Mouse (Mus musculus) ES-E14 (cell line): ENCODE results near the gene Gm20532. TPM values are rescaled to one million over a fixed set of nuclear protein-coding genes. Genes with fewer than 3 reads are reported as not detected.

Experiments
- DNase-seq: peaks from one replicate; pipeline ENCODE4 v3.0.0-alpha.2; 2013; ENCODE audit warnings: low read depth, low spot score
- H3K27ac ChIP-seq: 2 replicates; pipeline ENCODE4 v1.5.1; 2012; ENCODE audit warnings: low read depth, mild to moderate bottlenecking, low read length, moderate library complexity, mixed read lengths; ENCODE audit not compliant: poor library complexity, insufficient read depth, severe bottlenecking
- H3K36me3 ChIP-seq: 2 replicates; pipeline ENCODE4 v1.6.1; 2012; ENCODE audit warnings: mild to moderate bottlenecking, low read length, moderate library complexity, mixed read lengths; ENCODE audit not compliant: control insufficient read depth, poor library complexity, insufficient read depth, severe bottlenecking
- H3K4me1 ChIP-seq, 2 experiments: fragments of 150-350 bp in 1 of 2; sonication (generic) in 1 of 2; 2 replicates each; pipeline ENCODE4 v1.6.1; 2012; ENCODE audit warnings: low read length in 2 of 2, mild to moderate bottlenecking in 1 of 2, mixed read lengths in 1 of 2; ENCODE audit not compliant: control insufficient read depth in 2 of 2, insufficient read depth in 2 of 2, poor library complexity in 1 of 2
- H3K4me3 ChIP-seq, 2 experiments: fragments of 150-350 bp in 1 of 2; sonication (generic) in 1 of 2; 2 replicates each; pipeline ENCODE4 v1.5.1; 2012; ENCODE audit warnings: low read length in 2 of 2, low read depth in 1 of 2, mild to moderate bottlenecking in 1 of 2, mixed read lengths in 1 of 2; ENCODE audit not compliant: insufficient read depth in 1 of 2, poor library complexity in 1 of 2, severe bottlenecking in 1 of 2
- H3K9ac ChIP-seq: 2 replicates; pipeline ENCODE4 v1.6.1; 2012; ENCODE audit warnings: low read depth, mild to moderate bottlenecking, low read length, mixed read lengths; ENCODE audit not compliant: poor library complexity, insufficient read depth, severe bottlenecking
- H3K9me3 ChIP-seq: fragments of 150-350 bp; sonication (generic); 2 replicates; pipeline ENCODE4 v1.6.1; 2012; ENCODE audit warnings: low read depth, mild to moderate bottlenecking, low read length; ENCODE audit not compliant: control insufficient read depth, insufficient read depth
- CHD2 ChIP-seq: IDR thresholded peaks from 2 replicates; pipeline ENCODE4 v1.6.1; 2014; ENCODE audit warnings: mild to moderate bottlenecking, low read depth, low read length, inconsistent platforms
- HCFC1 ChIP-seq: IDR thresholded peaks from 2 replicates; pipeline ENCODE4 v1.6.1; 2012; ENCODE audit warnings: low read length, inconsistent platforms, borderline replicate concordance; ENCODE audit not compliant: insufficient read depth
- MAFK ChIP-seq: IDR thresholded peaks from 2 replicates; pipeline ENCODE4 v1.6.1; 2014; ENCODE audit warnings: mild to moderate bottlenecking, low read depth, low read length, inconsistent platforms; ENCODE audit not compliant: insufficient read depth
- ZC3H11A ChIP-seq: IDR thresholded peaks from 2 replicates; pipeline ENCODE4 v1.6.1; 2012; ENCODE audit warnings: low read depth, mild to moderate bottlenecking, inconsistent platforms, low read length, borderline replicate concordance
- ZNF384 ChIP-seq: IDR thresholded peaks from 2 replicates; pipeline ENCODE4 v1.6.1; 2012; ENCODE audit warnings: low read depth, low read length, inconsistent platforms
- in situ Hi-C, 2 experiments: fragments of 600-800 bp; cut with MboI; formaldehyde crosslinking; loops; one replicate each; pipeline ENCODE4 v1.15.1; 2025; ENCODE audit warnings: low sequenced_read_pairs in 2 of 2, inconsistent platforms in 1 of 2; ENCODE audit not compliant: unreplicated experiment in 2 of 2
- total RNA-seq: library from RNA; depleted of rRNA; stranded (reverse); fragments of 300-350 nt; gene quantifications from 2 replicates; pipeline ENCODE4 v1.2.3, GENCODE M21; 2012

Gm20532 gene
- total RNA-seq, 1 experiment, result not detected

DNA sequence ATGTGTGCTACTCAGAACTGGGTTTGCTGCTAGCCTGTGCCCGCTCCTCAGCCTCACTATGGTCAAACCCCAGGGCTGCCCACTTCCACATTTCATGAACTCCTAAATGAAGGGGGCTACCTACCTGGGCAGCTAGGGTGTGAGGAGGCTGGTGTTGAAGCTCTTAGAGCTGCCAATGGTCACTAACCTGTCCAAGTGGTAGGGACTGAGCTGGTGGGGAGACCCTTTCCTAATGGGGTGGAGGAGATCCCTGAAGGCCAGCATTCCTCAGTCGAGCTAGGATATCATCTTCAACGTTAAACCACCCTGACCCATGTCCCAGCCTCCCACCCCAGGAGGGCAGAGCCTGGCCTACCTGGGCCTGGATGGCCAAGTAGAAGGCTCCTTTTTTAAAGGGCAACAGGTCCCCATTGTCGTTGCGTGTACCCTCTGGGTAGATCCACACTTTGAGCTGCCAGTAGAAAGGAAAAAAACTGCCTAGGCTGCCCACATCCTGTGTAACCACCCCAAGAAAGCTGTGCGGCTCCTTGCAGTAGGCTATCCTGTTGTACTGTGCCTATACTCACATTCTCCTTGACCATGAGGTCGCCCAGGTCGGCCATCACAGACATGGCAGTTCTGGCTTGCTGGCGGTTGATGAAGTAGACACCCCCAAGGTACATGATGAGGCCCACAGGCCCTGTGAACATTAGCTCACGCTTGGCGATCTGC, 9.4 kb downstream of the Gm20532 start:
- Histone ChIP-seq H3K4me1 (peaks cover 0 to 21% of the 10 kb centered on the region in 2 experiments; a peak in 2 of 4 replicates), H3K9me3 (no peaks in the 10 kb centered on the region), H3K27ac (no peak overlapping the region), H3K9ac (no peak overlapping the region), H3K4me3 (no peak overlapping the region), H3K36me3 (peaks cover 31% of the 10 kb centered on the region)
- no peak for TF ChIP-seq HCFC1
- no peak for TF ChIP-seq CHD2
- TF ChIP-seq ZNF384, result no peak
- no peak for TF ChIP-seq MAFK
- in situ Hi-C loops, result no loop called here
- no peak for DNase-seq

- in situ Hi-C loops, result no loop called here
- TF ChIP-seq HCFC1, result no peak
- TF ChIP-seq MAFK, result no peak
- no peak for TF ChIP-seq ZC3H11A
- TF ChIP-seq CHD2, result no peak
- TF ChIP-seq ZNF384, result no peak
- Histone ChIP-seq H3K27ac (no peak overlapping the region), H3K36me3 (peaks cover 25% of the 10 kb centered on the region), H3K4me3 (no peak overlapping the region), H3K9ac (no peak overlapping the region), H3K9me3 (no peaks in the 10 kb centered on the region), H3K4me1 (peaks cover 0 to 22% of the 10 kb centered on the region in 2 experiments; a peak in 2 of 4 replicates)
- no peak for DNase-seq
These were observed 10.5 kb downstream of the Gm20532 start for GRCm38 (mm10) chr2:26596898-26597297.

DNA sequence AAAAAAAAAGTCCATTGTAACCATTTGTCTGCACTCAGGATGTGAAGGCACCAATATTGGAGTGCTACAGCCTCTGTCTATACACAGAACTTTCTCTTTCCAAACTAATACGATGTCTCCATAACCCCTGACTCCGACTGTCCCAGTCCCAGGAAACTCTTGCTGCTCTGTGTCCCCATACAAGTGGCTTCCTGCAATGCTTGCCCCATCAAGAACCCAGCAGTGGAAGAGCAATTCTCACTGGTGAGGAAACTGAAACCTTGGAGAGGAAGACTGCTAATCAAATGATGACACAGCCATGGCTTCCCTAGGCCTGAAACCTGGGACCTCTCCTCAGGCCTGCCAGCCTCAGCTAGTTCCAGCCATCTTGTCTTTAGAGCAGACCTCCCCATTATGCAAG, 11.4 kb downstream of the Gm20532 start:
- in situ Hi-C loops, result no loop called here

DNA sequence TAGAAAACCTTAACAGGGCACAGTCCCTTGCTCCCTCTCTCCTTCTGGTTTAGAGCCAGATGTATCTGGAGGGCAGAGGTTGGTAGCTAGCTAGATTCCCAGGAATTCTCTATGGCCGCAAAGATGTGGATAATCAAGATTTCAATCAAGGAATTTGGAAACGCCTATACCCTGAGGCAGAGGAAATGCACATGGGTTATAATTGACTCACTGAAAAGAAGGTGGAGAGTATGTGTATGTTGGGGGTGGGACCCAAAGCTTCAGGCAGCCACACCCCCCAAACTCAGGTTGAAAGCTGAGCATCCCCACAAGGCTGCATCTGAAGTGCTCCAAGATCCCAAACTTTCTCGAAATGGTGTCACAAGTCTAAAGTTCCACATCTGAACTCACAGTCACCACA, 12.0 kb downstream of the Gm20532 start:
- no peak overlapping the region for H3K27ac ChIP-seq
- H3K9me3 ChIP-seq, result no peaks in the 10 kb centered on the region
- TF ChIP-seq MAFK (no peak), ZNF384 (no peak), HCFC1 (no peak), CHD2 (no peak), ZC3H11A (no peak)
- no peak overlapping the region for H3K4me3 ChIP-seq
- H3K9ac ChIP-seq, result no peak overlapping the region
- peaks cover 19% of the 10 kb centered on the region for H3K36me3 ChIP-seq
- no peak for DNase-seq
- in situ Hi-C loops, result no loop called here
- peaks cover 0 to 27% of the 10 kb centered on the region in 2 experiments; a peak in 2 of 4 replicates for H3K4me1 ChIP-seq

More for the DNA sequence above, 11.4 kb downstream of the Gm20532 start:
- Histone ChIP-seq H3K4me3 (no peak overlapping the region), H3K9ac (no peak overlapping the region), H3K27ac (no peak overlapping the region), H3K9me3 (no peaks in the 10 kb centered on the region), H3K36me3 (peaks cover 25% of the 10 kb centered on the region), H3K4me1 (peaks cover 0 to 25% of the 10 kb centered on the region in 2 experiments; a peak in 2 of 4 replicates)
- DNase-seq, result no peak
- TF ChIP-seq ZNF384 (no peak), CHD2 (no peak), ZC3H11A (no peak)
